Mouse (Mus musculus) liver, embryonic 11.5 days (tissue): ENCODE measurements around the gene Wdr5b. TPM values are rescaled to one million over a fixed set of nuclear protein-coding genes. Genes with fewer than 3 reads are reported as not detected.
"Not testable (repeated sequence)": the region's sequence is repeated elsewhere in the genome, so short reads cannot be mapped to it uniquely, and the experiment has no call there.

Experiments used
- ATAC-seq: fragments of 200-750 bp; cut with Nextera tagmentation; replicated peaks from 2 replicates; pipeline ENCODE4 v1.8.0; 2017; ENCODE audit warnings: moderate number of reproducible peaks, mild to moderate bottlenecking, moderate TSS enrichment, moderate library complexity; ENCODE audit not compliant: low FRiP score
- DNase-seq: peaks from one replicate; pipeline ENCODE4 v3.0.0-alpha.2; 2017; ENCODE audit warnings: low spot score
- H3K27ac ChIP-seq: fragments of 300-500 bp; sonication (generic); 2 replicates; pipeline ENCODE4 v1.5.1; 2014; ENCODE audit warnings: mild to moderate bottlenecking, low read depth, low read length, control low read depth
- H3K27me3 ChIP-seq: fragments of 300-500 bp; sonication (generic); replicated peaks from 2 replicates; pipeline ENCODE4 v1.6.1; 2014; ENCODE audit warnings: low read length, mixed read lengths; ENCODE audit not compliant: control insufficient read depth, insufficient read depth
- H3K36me3 ChIP-seq: fragments of 300-500 bp; sonication (generic); 2 replicates; pipeline ENCODE4 v1.6.1; 2014; ENCODE audit warnings: mild to moderate bottlenecking, low read length, moderate library complexity, mixed read lengths; ENCODE audit not compliant: control insufficient read depth, insufficient read depth
- H3K4me1 ChIP-seq: fragments of 300-500 bp; sonication (generic); replicated peaks from 2 replicates; pipeline ENCODE4 v1.6.1; 2014; ENCODE audit warnings: low read length, mixed read lengths; ENCODE audit not compliant: control insufficient read depth, insufficient read depth
- H3K4me2 ChIP-seq: fragments of 300-500 bp; sonication (generic); 2 replicates; pipeline ENCODE4 v1.6.1; 2014; ENCODE audit warnings: mild to moderate bottlenecking, control low read depth, moderate library complexity
- H3K4me3 ChIP-seq: fragments of 300-500 bp; sonication (generic); 2 replicates; pipeline ENCODE4 v1.5.1; 2014; ENCODE audit warnings: low read depth, low read length, control low read depth
- H3K9ac ChIP-seq: fragments of 300-500 bp; sonication (generic); 2 replicates; pipeline ENCODE4 v1.6.1; 2014; ENCODE audit warnings: low read depth, low read length, control low read depth
- H3K9me3 ChIP-seq: fragments of 300-500 bp; sonication (generic); 2 replicates; pipeline ENCODE4 v1.6.1; 2016; ENCODE audit warnings: low read length, inconsistent platforms, mixed read lengths; ENCODE audit not compliant: control insufficient read depth
- WGBS: fragments of 180-500 bp; shearing (Covaris S2); extraction: QIAGEN DNeasy Blood & Tissue Kit; methylation state at CpG from one replicate; pipeline ENCODE4 v1.1.7; 2014; 5-methylcytosine and 5-hydroxymethylcytosine counted together
- polyA plus RNA-seq: library from polyadenylated mRNA; unstranded; fragments of >200 nt; fragmentation: Nextera tagmentation; extraction: Ambion mirVana; gene quantifications from 2 replicates; pipeline ENCODE4 v1.2.1, GENCODE M21; 2014

Gene Wdr5b
- polyA plus RNA-seq, 1 experiment from 2014 or later = 6.3 TPM

GRCm38 (mm10) chr16:36043073-36043472, 2.1 kb downstream of the Wdr5b start:
- peaks cover 7% of the 10 kb centered on the region for H3K4me1 ChIP-seq
- H3K9ac ChIP-seq = no peak overlapping the region
- H3K27ac ChIP-seq = no peak overlapping the region
- H3K4me2 ChIP-seq = no peak overlapping the region
- H3K9me3 ChIP-seq = no peaks in the 10 kb centered on the region
- ATAC-seq (no peak), DNase-seq (no peak)
- 89% methylated on average over 10 of the region's 10 CpGs for WGBS
- H3K36me3 ChIP-seq = peaks cover 25% of the 10 kb centered on the region
- H3K4me3 ChIP-seq = no peak overlapping the region
- no peaks in the 10 kb centered on the region for H3K27me3 ChIP-seq

DNA sequence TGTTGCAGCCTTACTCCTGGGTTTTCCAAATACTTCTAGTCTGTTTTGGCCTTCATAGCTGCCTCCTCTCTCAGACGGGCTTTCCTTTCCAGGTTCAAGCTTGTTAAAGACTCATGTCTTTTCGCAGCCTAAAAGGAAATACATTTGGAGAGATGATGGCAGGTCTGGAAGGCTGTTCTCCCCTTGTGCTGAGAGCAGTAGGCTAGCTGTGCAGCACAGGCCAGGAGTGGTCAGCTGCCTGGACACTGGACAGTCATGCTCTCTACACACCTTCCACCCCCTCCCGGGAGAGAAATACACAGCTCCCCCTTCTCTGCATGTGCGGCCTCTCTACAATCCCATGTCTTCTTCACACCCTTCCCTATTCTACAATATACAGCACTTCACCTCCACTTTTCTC, 3.0 kb downstream of the Wdr5b start:
- peaks cover 34% of the 10 kb centered on the region for H3K36me3 ChIP-seq
- ATAC-seq (no peak), DNase-seq (no peak)
- H3K4me1 ChIP-seq = peaks cover 7% of the 10 kb centered on the region
- H3K27ac ChIP-seq = no peak overlapping the region
- H3K9ac ChIP-seq = no peak overlapping the region
- H3K4me2 ChIP-seq = no peak overlapping the region
- H3K9me3 ChIP-seq = no peaks in the 10 kb centered on the region
- H3K4me3 ChIP-seq = no peak overlapping the region
- 90% methylated on average over 4 of the region's 4 CpGs for WGBS
- no peaks in the 10 kb centered on the region for H3K27me3 ChIP-seq

- Histone ChIP-seq H3K9me3 (no peaks in the 10 kb centered on the region), H3K4me3 (no peak overlapping the region), H3K27me3 (no peaks in the 10 kb centered on the region), H3K36me3 (peaks cover 61% of the 10 kb centered on the region), H3K4me1 (peaks cover under 1% of the 10 kb centered on the region), H3K9ac (no peak overlapping the region), H3K27ac (no peak overlapping the region), H3K4me2 (no peak overlapping the region)
- no peak for DNase-seq
- no peak for ATAC-seq
- WGBS = 90% methylated on average over 4 of the region's 4 CpGs
These were observed 6.5 kb downstream of the Wdr5b start for GRCm38 (mm10) chr16:36047538-36047937.

DNA sequence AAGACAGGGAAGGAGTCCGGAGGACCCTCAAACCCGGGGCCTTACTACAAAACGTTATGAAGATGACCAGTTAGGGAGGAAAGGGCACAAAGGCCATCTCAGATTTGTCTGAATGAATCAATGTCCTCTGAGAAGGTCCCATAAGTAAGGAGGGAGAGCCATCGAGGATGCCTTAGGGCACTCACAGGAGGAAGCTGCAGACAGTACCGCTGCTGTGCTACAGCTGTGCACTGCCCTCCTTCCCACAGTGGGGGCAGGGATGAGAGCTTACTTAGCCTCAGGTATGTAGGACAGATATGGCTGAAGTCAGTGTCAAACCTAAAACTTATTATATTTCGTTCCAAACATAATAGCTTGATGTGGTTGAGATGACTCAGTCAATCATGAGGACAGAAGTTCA, 10.5 kb downstream of the Wdr5b start:
- ATAC-seq (no peak), DNase-seq (no peak)
- Histone ChIP-seq H3K27me3 (no peaks in the 10 kb centered on the region), H3K4me1 (no peaks in the 10 kb centered on the region), H3K36me3 (peaks cover 56% of the 10 kb centered on the region), H3K27ac (no peak overlapping the region), H3K4me2 (no peak overlapping the region), H3K9ac (no peak overlapping the region), H3K9me3 (no peaks in the 10 kb centered on the region), H3K4me3 (no peak overlapping the region)
- WGBS = 87% methylated on average over 6 of the region's 6 CpGs

DNA sequence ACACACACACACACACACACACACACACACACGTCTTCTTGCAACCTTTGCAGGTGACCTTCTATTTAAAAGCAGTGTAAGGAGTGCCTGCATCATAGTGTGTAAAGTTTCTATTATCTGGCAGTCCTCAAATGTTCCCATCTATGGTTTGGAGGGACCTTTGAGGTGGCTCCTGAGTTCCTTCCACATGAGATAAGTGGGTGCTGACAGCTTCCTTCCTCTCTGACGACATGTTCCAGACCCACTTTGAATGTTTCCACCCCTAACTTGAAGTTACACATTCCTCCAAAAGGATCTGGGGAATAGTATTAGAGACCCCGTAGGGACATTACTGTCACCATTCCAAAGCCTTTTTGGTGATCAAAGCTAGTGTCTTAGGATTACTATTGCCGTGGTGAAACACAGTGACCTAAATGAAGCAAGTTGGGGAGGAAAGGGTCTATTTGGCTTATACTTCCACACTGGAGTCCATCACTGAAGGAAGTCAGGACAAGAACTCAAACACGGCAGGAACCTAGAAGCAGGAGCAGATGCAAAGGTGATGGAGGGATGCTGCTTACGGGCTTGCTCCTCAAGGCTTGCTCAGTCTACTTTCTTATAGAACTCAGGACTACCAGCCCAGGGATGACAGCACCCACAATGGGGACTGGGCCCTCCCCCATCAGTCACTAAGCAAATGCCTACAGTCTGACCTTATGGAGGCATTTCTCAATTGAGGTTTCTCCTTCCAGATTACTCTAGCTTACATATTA, 12.7 kb downstream of the Wdr5b start:
- Histone ChIP-seq H3K4me1 (no peaks in the 10 kb centered on the region; the same call in 1 of the 2 replicates), H3K27me3 (no peaks in the 10 kb centered on the region), H3K9me3 (no peaks in the 10 kb centered on the region), H3K4me3 (no peak overlapping the region), H3K36me3 (peaks cover 41% of the 10 kb centered on the region), H3K9ac (no peak overlapping the region), H3K27ac (no peak overlapping the region), H3K4me2 (no peak overlapping the region)
- ATAC-seq (no peak), DNase-seq (no peak)
- 74% methylated on average over 6 of the region's 6 CpGs for WGBS

- 91% methylated on average over 8 of the region's 8 CpGs for WGBS
- Histone ChIP-seq H3K4me2 (no peak overlapping the region), H3K9ac (no peak overlapping the region), H3K27me3 (no peaks in the 10 kb centered on the region), H3K4me3 (no peak overlapping the region), H3K36me3 (peaks cover 30% of the 10 kb centered on the region), H3K4me1 (peaks cover 2% of the 10 kb centered on the region; the same call in 1 of the 2 replicates), H3K9me3 (no peaks in the 10 kb centered on the region), H3K27ac (no peak overlapping the region)
- ATAC-seq (no peak), DNase-seq (no peak)
These were observed 13.9 kb downstream of the Wdr5b start for GRCm38 (mm10) chr16:36054920-36055319.

DNA sequence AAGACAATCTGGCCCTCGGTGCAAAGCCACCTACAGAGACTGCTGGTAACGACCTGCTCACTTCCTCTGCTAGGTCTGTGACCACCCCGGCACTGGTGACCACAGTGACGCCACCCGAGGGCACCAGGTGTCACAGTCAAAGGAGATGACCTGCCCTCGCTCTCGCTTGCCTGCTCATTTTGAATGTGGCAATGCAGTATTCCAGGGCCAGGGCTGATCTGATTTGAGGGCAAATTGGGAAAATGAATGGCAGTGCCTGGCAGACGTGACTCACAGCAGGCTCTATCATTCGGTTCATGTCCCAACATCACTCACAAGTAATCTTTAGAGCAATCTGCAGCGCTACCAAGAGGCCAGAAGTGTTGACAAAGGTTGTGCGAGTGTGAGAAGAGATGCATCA, 15.4 kb downstream of the Wdr5b start:
- H3K4me2 ChIP-seq = no peak overlapping the region
- H3K27me3 ChIP-seq = no peaks in the 10 kb centered on the region
- no peak for DNase-seq
- no peak overlapping the region for H3K9ac ChIP-seq
- 85% methylated on average over 11 of the region's 11 CpGs for WGBS
- H3K4me1 ChIP-seq = peaks cover 2% of the 10 kb centered on the region; the same call in 1 of the 2 replicates
- no peak overlapping the region for H3K4me3 ChIP-seq
- H3K27ac ChIP-seq = no peak overlapping the region
- no peaks in the 10 kb centered on the region for H3K9me3 ChIP-seq
- H3K36me3 ChIP-seq = peaks cover 21% of the 10 kb centered on the region
- ATAC-seq = no peak

DNA sequence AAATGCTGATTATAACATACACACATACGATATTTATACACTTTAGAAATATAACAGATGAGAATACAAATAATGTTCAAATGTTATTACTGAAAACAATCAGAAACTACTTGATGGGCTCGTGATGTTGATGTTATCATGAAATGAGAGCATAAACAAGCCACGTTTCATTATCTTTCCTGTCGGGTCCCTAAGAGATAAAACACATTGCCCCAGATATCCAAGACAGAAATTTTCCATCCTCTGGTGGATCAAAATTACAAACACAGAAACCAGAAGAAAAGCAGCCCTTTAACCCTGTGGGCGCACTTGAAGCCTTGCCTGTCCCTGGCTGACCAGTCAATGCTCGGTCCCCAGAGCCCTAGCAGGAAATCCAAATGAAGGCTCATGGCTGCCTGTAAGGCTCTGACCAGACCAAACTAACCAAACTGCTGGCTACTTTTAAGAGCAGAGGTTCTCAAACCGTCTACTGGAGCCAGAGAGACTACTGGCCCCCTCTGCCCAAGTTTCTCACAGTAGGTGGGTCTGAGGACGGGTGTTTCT, 17.0 kb downstream of the Wdr5b start:
- Histone ChIP-seq H3K36me3 (peaks cover 12% of the 10 kb centered on the region; the same call in 1 of the 2 replicates), H3K4me1 (peaks cover 7% of the 10 kb centered on the region; the same call in 1 of the 2 replicates), H3K27me3 (no peaks in the 10 kb centered on the region), H3K9ac (no peak overlapping the region), H3K9me3 (no peaks in the 10 kb centered on the region), H3K4me2 (no peak overlapping the region), H3K27ac (no peak overlapping the region), H3K4me3 (no peak overlapping the region)
- DNase-seq = no peak
- 70% methylated on average over 8 of the region's 8 CpGs for WGBS
- no peak for ATAC-seq

DNA sequence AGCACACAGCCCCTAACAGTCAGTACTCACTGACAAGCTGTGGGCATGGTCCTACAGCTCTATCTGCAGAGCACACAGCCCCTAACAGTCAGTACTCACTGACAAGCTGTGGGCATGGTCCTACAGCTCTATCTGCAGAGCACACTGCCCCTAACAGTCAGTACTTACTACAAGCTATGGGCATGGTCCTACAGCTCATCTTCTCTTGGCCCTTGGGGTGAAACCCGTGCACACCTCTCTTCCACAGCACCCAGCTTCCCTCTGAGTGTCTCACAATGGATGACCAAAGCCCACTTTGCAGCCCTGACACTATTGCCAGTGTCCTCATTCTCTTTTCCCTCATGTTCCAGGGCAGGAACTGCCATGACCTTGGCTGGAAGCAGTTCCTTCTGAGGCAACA, 21.5 kb downstream of the Wdr5b start:
- H3K4me1 ChIP-seq = peaks cover 14% of the 10 kb centered on the region; the same call in 1 of the 2 replicates
- not testable (repeated sequence) for H3K9me3 ChIP-seq, H3K4me2 ChIP-seq, H3K36me3 ChIP-seq, ATAC-seq, H3K9ac ChIP-seq, H3K27me3 ChIP-seq, DNase-seq, H3K4me3 ChIP-seq
- WGBS = 64% methylated on average over 1 of the region's 1 CpGs
- H3K27ac ChIP-seq = peak overlapping the region; percentile 63; the same call in 1 of the 2 replicates
